Mouse (Mus musculus) cortical plate, adult 2 months (tissue): ENCODE measurements around the gene Blmh.

ENCODE experiments used
- CTCF ChIP-seq: fragments of 200-500 bp; IDR thresholded peaks from 2 replicates; pipeline ENCODE4 v1.5.1; 2011; ENCODE audit warnings: mild to moderate bottlenecking, control low read depth, low read length; ENCODE audit not compliant: insufficient read depth; ENCODE audit errors: extremely low read depth
- POLR2A ChIP-seq: fragments of 200-500 bp; IDR thresholded peaks from 2 replicates; pipeline ENCODE4 v1.6.1; 2011; ENCODE audit warnings: mild to moderate bottlenecking, low read length, control low read depth; ENCODE audit not compliant: insufficient read depth; ENCODE audit errors: extremely low read depth

DNA sequence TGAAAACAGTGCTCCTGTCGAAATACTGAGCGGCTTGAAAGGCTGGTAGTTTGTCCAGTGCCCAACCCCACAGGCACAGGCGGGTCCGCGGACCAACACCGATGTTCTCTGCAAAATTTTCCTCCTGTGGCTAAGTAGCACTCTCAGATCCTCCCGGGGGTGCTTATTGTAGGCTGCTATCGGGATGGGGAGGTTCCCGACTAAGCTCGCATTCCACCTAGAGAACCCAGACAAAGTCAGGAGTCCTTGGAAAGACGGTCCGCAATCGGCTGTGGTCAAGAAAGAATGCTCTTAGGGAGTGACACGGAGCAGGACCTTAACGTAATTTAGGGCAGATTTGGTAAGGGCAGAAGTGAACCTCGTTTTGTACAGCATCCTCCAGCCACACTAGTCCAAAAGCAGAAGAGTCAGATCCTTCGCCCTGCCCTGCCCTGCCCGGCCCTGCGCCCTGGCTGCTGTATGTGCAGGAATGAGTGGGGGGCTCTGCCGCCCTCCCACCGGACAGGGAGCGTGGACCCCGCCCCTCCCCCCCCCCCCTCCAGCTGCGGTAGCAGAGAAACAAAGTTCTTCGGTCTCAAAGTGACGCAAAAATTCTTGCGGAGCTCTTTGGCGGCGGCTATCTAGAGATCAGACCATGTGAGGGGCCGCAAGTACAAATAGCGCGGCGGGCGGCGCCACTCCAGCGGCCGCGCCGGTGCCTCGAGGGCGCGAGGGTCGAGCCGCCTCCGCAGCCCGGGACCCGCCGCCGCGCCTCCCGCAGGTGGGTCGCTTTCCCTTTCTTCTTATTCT, 73.5 kb downstream of the Blmh start, which contains the start of gene Slc6a4:
- TF ChIP-seq CTCF = no peak
- TF ChIP-seq POLR2A = no peak
